Mouse (Mus musculus): Measurements from ENCODE around the gene 4833439L19Rik.
A peak's percentile ranks its signal among the peaks of the same experiment; 100 is the strongest.

Gene 4833439L19Rik

GRCm38 (mm10) chr13:54589996-54590951 lies 25.0 kb upstream of the 4833439L19Rik start, which contains the start of the genes Nop16 and Higd2a:
TSS of gene Nop16 (minus strand) at chr13:54590090.
TSS of gene Higd2a (plus strand) at chr13:54590207.
- Histone ChIP-seq H3K36me3 (ENCODE audit: insufficient read depth, low read length) (peaks cover 79% of the 10 kb centered on the region), H3K4me3 (replicated peaks; ENCODE audit: low read length) (peak within 1 kb of the TSS; percentile 97), H3K9me3 (ENCODE audit: low read length) (no peaks in the 10 kb centered on the region), H3K4me1 (replicated peaks; ENCODE audit: low read depth, low read length) (peaks cover 64% of the 10 kb centered on the region), H3K27me3 (ENCODE audit: insufficient read depth, low read length) (no peaks in the 10 kb centered on the region)
- TF ChIP-seq NANOG (IDR thresholded peaks at IDR 0.05; ENCODE audit: borderline replicate concordance, low read length): no peak
- no peak for TF ChIP-seq CTCF (conservative IDR thresholded peaks at IDR 0.05; ENCODE audit: low read length)
- no peak for TF ChIP-seq POU5F1 (IDR thresholded peaks at IDR 0.05; ENCODE audit: borderline replicate concordance, low read length)

- TF ChIP-seq NANOG (IDR thresholded peaks at IDR 0.05; ENCODE audit: borderline replicate concordance, low read length): no peak
- TF ChIP-seq CTCF (conservative IDR thresholded peaks at IDR 0.05; ENCODE audit: low read length): no peak
- no peak for TF ChIP-seq POU5F1 (IDR thresholded peaks at IDR 0.05; ENCODE audit: borderline replicate concordance, low read length)
- Histone ChIP-seq H3K27me3 (ENCODE audit: insufficient read depth, low read length) (no peaks in the 10 kb centered on the region), H3K9me3 (ENCODE audit: low read length) (no peaks in the 10 kb centered on the region), H3K36me3 (ENCODE audit: insufficient read depth, low read length) (peaks cover 79% of the 10 kb centered on the region), H3K4me3 (replicated peaks; ENCODE audit: low read length) (peak overlapping the region; percentile 97), H3K4me1 (replicated peaks; ENCODE audit: low read depth, low read length) (peaks cover 61% of the 10 kb centered on the region)
Observed at GRCm38 (mm10) chr13:54589414-54589995, 24.3 kb upstream of the 4833439L19Rik start.

GRCm38 (mm10) chr13:54585831-54586230 lies 20.6 kb upstream of the 4833439L19Rik start:
- TF ChIP-seq NANOG (IDR thresholded peaks at IDR 0.05; ENCODE audit: borderline replicate concordance, low read length) (no peak), POU5F1 (IDR thresholded peaks at IDR 0.05; ENCODE audit: borderline replicate concordance, low read length) (no peak), CTCF (conservative IDR thresholded peaks at IDR 0.05; ENCODE audit: low read length) (no peak)
- Histone ChIP-seq H3K36me3 (ENCODE audit: insufficient read depth, low read length) (peaks cover 81% of the 10 kb centered on the region), H3K4me1 (replicated peaks; ENCODE audit: low read depth, low read length) (peaks cover 48% of the 10 kb centered on the region), H3K4me3 (replicated peaks; ENCODE audit: low read length) (no peak overlapping the region), H3K27me3 (ENCODE audit: insufficient read depth, low read length) (no peaks in the 10 kb centered on the region), H3K9me3 (ENCODE audit: low read length) (no peaks in the 10 kb centered on the region)

- Histone ChIP-seq H3K27me3 (ENCODE audit: insufficient read depth, low read length) (no peaks in the 10 kb centered on the region), H3K36me3 (ENCODE audit: insufficient read depth, low read length) (peaks cover 98% of the 10 kb centered on the region), H3K9me3 (ENCODE audit: low read length) (no peaks in the 10 kb centered on the region), H3K4me1 (replicated peaks; ENCODE audit: low read depth, low read length) (peaks cover 49% of the 10 kb centered on the region), H3K4me3 (replicated peaks; ENCODE audit: low read length) (no peak overlapping the region)
- TF ChIP-seq POU5F1 (IDR thresholded peaks at IDR 0.05; ENCODE audit: borderline replicate concordance, low read length): no peak
- TF ChIP-seq NANOG (IDR thresholded peaks at IDR 0.05; ENCODE audit: borderline replicate concordance, low read length): no peak
- no peak for TF ChIP-seq CTCF (conservative IDR thresholded peaks at IDR 0.05; ENCODE audit: low read length)
Observed at GRCm38 (mm10) chr13:54582860-54583259, 17.6 kb upstream of the 4833439L19Rik start.

GRCm38 (mm10) chr13:54582126-54582525 lies 16.9 kb upstream of the 4833439L19Rik start:
- Histone ChIP-seq H3K9me3 (ENCODE audit: low read length) (no peaks in the 10 kb centered on the region), H3K4me3 (replicated peaks; ENCODE audit: low read length) (no peak overlapping the region), H3K36me3 (ENCODE audit: insufficient read depth, low read length) (peaks cover 96% of the 10 kb centered on the region), H3K4me1 (replicated peaks; ENCODE audit: low read depth, low read length) (peaks cover 56% of the 10 kb centered on the region), H3K27me3 (ENCODE audit: insufficient read depth, low read length) (no peaks in the 10 kb centered on the region)
- TF ChIP-seq NANOG (IDR thresholded peaks at IDR 0.05; ENCODE audit: borderline replicate concordance, low read length) (no peak), POU5F1 (IDR thresholded peaks at IDR 0.05; ENCODE audit: borderline replicate concordance, low read length) (no peak), CTCF (conservative IDR thresholded peaks at IDR 0.05; ENCODE audit: low read length) (no peak)

- TF ChIP-seq POU5F1 (IDR thresholded peaks at IDR 0.05; ENCODE audit: borderline replicate concordance, low read length) (no peak), CTCF (conservative IDR thresholded peaks at IDR 0.05; ENCODE audit: low read length) (no peak), NANOG (IDR thresholded peaks at IDR 0.05; ENCODE audit: borderline replicate concordance, low read length) (no peak)
- no peaks in the 10 kb centered on the region for H3K9me3 ChIP-seq (ENCODE audit: low read length)
- H3K4me3 ChIP-seq (replicated peaks; ENCODE audit: low read length): no peak overlapping the region
- peaks cover 63% of the 10 kb centered on the region for H3K4me1 ChIP-seq (replicated peaks; ENCODE audit: low read depth, low read length)
- peaks cover 96% of the 10 kb centered on the region for H3K36me3 ChIP-seq (ENCODE audit: insufficient read depth, low read length)
- H3K27me3 ChIP-seq (ENCODE audit: insufficient read depth, low read length): peaks cover 5% of the 10 kb centered on the region; the same call in 1 of the 2 replicates
Observed at GRCm38 (mm10) chr13:54581385-54581784, 16.1 kb upstream of the 4833439L19Rik start.

- Histone ChIP-seq H3K36me3 (ENCODE audit: insufficient read depth, low read length) (peaks cover 67% of the 10 kb centered on the region), H3K27me3 (ENCODE audit: insufficient read depth, low read length) (peaks cover 20% of the 10 kb centered on the region), H3K4me3 (replicated peaks; ENCODE audit: low read length) (peak overlapping the region; percentile 58), H3K9me3 (ENCODE audit: low read length) (no peaks in the 10 kb centered on the region), H3K4me1 (replicated peaks; ENCODE audit: low read depth, low read length) (peaks cover 72% of the 10 kb centered on the region)
- TF ChIP-seq NANOG (IDR thresholded peaks at IDR 0.05; ENCODE audit: borderline replicate concordance, low read length) (no peak), CTCF (conservative IDR thresholded peaks at IDR 0.05; ENCODE audit: low read length) (no peak), POU5F1 (IDR thresholded peaks at IDR 0.05; ENCODE audit: borderline replicate concordance, low read length) (no peak)
Observed at GRCm38 (mm10) chr13:54577652-54578507, 12.6 kb upstream of the 4833439L19Rik start.
